Mouse (Mus musculus) cortical plate, adult 2 months (tissue): ENCODE measurements at regions not wholly inside any gene's neighbourhood (a gene's known extent, or its start where the extent isn't known, plus 50 kb on each side); places are given as distances from the start of the nearest gene placed in this dataset.
"Not testable (repeated sequence)": the region's sequence is repeated elsewhere in the genome, so short reads cannot be mapped to it uniquely, and the experiment has no call there.

Experiments used
- H3K27ac ChIP-seq: fragments of 200-500 bp; 2 replicates; pipeline ENCODE4 v1.5.1; 2012; ENCODE audit warnings: low read length, control low read depth, inconsistent platforms; ENCODE audit not compliant: insufficient read depth
- H3K4me1 ChIP-seq: fragments of 200-500 bp; 2 replicates; pipeline ENCODE4 v1.6.1; 2011; ENCODE audit warnings: low read length; ENCODE audit not compliant: control insufficient read depth, insufficient read depth
- H3K4me3 ChIP-seq: fragments of 200-500 bp; 2 replicates; pipeline ENCODE4 v1.5.1; 2011; ENCODE audit warnings: mild to moderate bottlenecking, low read length, control low read depth; ENCODE audit not compliant: insufficient read depth
- CTCF ChIP-seq: fragments of 200-500 bp; IDR thresholded peaks from 2 replicates; pipeline ENCODE4 v1.5.1; 2011; ENCODE audit warnings: mild to moderate bottlenecking, control low read depth, low read length; ENCODE audit not compliant: insufficient read depth; ENCODE audit errors: extremely low read depth
- POLR2A ChIP-seq: fragments of 200-500 bp; IDR thresholded peaks from 2 replicates; pipeline ENCODE4 v1.6.1; 2011; ENCODE audit warnings: mild to moderate bottlenecking, low read length, control low read depth; ENCODE audit not compliant: insufficient read depth; ENCODE audit errors: extremely low read depth

DNA sequence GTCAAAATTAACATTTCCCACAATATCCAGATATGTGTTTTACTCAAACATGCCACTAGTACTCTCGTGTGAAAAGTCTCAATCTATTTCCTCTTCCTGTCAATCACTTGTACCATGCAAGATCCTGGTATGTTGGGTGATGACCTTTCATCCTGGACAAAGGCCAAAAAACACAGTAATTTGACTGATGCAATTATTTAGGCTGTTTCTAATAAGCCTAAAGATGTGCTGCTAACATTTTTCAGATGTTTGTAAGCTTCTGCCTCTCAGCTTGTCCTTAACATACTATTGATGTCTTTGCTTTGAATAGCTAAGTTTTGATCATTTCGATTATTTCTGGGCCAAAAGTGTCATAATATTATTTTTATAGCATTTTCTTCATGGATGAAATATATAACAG, 418.4 kb upstream of the Arrdc4 start:
- Histone ChIP-seq H3K4me3 (no peak overlapping the region), H3K4me1 (no peaks in the 10 kb centered on the region), H3K27ac (no peak overlapping the region)
- TF ChIP-seq CTCF (no peak), POLR2A (no peak)

DNA sequence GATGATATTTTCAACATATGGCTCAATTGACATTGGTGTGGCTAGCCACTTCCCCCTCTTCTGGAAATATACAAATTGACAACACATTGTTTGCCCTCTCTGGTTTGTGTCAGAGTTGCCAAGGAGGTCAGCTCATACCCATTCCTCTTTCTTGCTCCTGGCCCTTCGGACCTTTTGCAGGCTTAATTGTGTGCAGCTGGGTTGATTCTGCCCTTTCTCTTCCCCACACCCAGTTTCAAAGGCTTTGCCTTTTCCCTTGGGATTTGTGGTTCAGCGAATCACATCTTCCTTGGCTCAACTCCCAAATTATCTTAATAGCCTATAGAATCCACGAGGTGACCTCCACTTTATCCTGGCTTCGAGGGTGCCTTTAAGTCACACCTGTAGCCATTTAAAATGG, 412.9 kb upstream of the Arrdc4 start:
- no peak overlapping the region for H3K4me3 ChIP-seq
- TF ChIP-seq CTCF, result no peak
- no peak for TF ChIP-seq POLR2A
- H3K27ac ChIP-seq, result no peak overlapping the region
- no peaks in the 10 kb centered on the region for H3K4me1 ChIP-seq

GRCm38 (mm10) chr7:69142351-69142750, 393.3 kb upstream of the Arrdc4 start:
- Histone ChIP-seq H3K4me1 (no peaks in the 10 kb centered on the region), H3K27ac (no peak overlapping the region), H3K4me3 (no peak overlapping the region)
- TF ChIP-seq CTCF (no peak), POLR2A (no peak)

GRCm38 (mm10) chr7:69133441-69133840, 384.4 kb upstream of the Arrdc4 start:
- no peak overlapping the region for H3K4me3 ChIP-seq
- H3K27ac ChIP-seq, result no peak overlapping the region
- no peak for TF ChIP-seq POLR2A
- no peak for TF ChIP-seq CTCF
- no peaks in the 10 kb centered on the region for H3K4me1 ChIP-seq

- not testable (repeated sequence) for H3K27ac ChIP-seq, H3K4me3 ChIP-seq, H3K4me1 ChIP-seq
Observed at GRCm38 (mm10) chr7:69101770-69102169, 352.7 kb upstream of the Arrdc4 start.

DNA sequence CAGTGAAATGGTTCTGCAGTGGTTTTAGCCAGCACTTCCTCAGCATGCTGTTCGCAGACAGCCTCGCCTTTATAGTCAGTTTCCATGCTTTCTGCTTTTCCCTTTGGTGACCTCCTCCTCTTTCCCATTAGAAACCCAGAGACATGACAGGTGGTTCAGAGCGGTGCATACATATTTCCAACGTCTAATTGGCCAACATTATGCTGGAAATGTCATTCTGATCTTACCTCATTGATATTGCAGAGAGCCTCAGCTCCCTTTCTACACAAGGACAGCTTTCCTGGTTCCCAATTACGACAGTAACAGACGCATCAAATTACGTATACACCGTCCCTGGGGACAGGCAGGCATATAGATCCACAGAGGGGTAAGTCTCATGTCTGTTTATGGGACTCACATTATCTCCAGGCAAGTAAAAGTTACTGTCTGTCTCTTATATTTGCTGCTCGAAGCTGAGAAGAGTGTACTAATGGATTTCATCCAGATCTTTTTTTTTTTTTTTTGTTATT, 348.6 kb upstream of the Arrdc4 start:
- H3K27ac ChIP-seq, result no peak overlapping the region
- TF ChIP-seq CTCF, result no peak
- no peak for TF ChIP-seq POLR2A

DNA sequence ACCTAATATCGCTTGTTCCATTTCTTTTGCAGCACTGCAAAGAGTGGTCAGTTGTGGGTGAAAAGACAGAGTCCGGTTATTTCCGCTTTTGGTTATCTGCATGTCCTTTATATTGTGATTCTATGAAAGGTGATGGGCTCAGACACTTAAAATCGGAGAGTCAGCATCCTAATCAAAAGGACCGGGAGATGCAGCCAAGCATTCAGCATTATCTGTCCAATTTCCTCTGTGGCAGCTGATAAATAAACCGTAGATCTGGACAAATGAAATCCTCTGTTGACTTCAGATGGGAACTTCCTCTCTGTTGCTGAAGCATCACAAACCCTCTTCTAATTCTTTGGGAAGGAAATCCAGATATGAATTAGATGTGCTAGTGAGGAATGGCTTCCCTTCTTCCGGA, 325.7 kb upstream of the Arrdc4 start:
- Histone ChIP-seq H3K4me1 (no peaks in the 10 kb centered on the region), H3K27ac (no peak overlapping the region), H3K4me3 (no peak overlapping the region)
- TF ChIP-seq CTCF (no peak), POLR2A (no peak)

More for the DNA sequence above, 348.6 kb upstream of the Arrdc4 start:
- H3K4me3 ChIP-seq, result no peak overlapping the region
- no peaks in the 10 kb centered on the region for H3K4me1 ChIP-seq

- Histone ChIP-seq H3K4me3 (no peak overlapping the region), H3K27ac (no peak overlapping the region), H3K4me1 (peaks cover 1% of the 10 kb centered on the region; the same call in 1 of the 2 replicates)
- TF ChIP-seq CTCF, result no peak
Observed at GRCm38 (mm10) chr7:69062994-69063393, 314.0 kb upstream of the Arrdc4 start.

GRCm38 (mm10) chr7:69062506-69062905, 313.5 kb upstream of the Arrdc4 start:
- Histone ChIP-seq H3K27ac (no peak overlapping the region), H3K4me1 (peaks cover 1% of the 10 kb centered on the region; the same call in 1 of the 2 replicates), H3K4me3 (no peak overlapping the region)
- TF ChIP-seq CTCF (no peak), POLR2A (no peak)

DNA sequence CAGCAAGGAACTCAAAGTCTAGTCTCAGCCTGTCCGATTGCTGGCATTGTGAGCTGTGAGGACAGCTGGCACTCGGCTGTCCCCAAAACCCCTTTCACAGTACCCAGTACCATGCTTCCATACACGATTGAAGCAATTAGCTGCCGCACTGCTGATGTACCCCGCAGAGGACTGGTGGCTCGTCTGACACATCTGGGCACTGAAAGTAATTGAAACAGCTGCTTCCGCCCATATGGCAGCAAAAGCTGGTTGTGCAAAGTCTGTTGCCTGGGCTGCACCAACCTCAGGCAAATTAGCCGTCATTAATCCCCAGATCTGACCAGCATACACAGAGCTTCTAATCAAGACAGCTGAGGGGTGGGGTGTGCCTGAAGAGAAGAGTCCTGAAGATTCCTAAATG, 313.1 kb upstream of the Arrdc4 start:
- Histone ChIP-seq H3K4me1 (peaks cover 1% of the 10 kb centered on the region; the same call in 1 of the 2 replicates), H3K27ac (no peak overlapping the region), H3K4me3 (no peak overlapping the region)
- TF ChIP-seq CTCF, result no peak
- no peak for TF ChIP-seq POLR2A

- H3K4me3 ChIP-seq, result no peak overlapping the region
- TF ChIP-seq CTCF, result no peak
- no peak for TF ChIP-seq POLR2A
- no peak overlapping the region for H3K27ac ChIP-seq
- H3K4me1 ChIP-seq, result peaks cover 1% of the 10 kb centered on the region; the same call in 1 of the 2 replicates
Observed at GRCm38 (mm10) chr7:69061242-69061641, 312.2 kb upstream of the Arrdc4 start.
